Mouse (Mus musculus) regulatory T cell (primary cell): ENCODE results near the gene Olfr128.
"Not testable (repeated sequence)": the region's sequence is repeated elsewhere in the genome, so short reads cannot be mapped to it uniquely, and the experiment has no call there.

Source experiments
- in situ Hi-C: fragments of 300-600 bp; cut with MboI, MseI; formaldehyde crosslinking; loops from one replicate; pipeline ENCODE4 v1.15.1; 2025; ENCODE audit warnings: high pct_unique_total_duplicates

The Olfr128 gene

DNA sequence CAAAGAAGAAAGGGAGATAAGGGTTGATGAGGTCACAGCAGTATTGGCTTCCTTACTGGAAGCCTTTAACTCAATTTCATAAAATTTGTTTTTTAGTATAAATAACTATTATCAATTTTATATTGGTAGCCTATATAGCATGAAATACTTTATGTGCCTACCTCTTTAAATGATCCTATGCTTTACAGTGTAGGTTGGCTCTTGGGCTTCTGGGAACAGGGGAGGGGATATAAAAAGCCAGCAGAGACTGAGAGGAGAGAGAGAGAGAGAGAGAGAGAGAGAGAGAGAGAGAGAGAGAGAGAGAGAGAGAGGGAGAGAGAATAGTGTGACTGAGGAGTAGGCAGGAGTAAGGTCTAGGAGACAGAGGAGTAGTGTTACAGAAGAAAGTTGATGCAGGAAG lies at the start of gene Olfr128:
Olfr128 (plus strand) TSS at position 301 of the 400 bp plus-strand sequence.
- in situ Hi-C loops: no loop called here

DNA sequence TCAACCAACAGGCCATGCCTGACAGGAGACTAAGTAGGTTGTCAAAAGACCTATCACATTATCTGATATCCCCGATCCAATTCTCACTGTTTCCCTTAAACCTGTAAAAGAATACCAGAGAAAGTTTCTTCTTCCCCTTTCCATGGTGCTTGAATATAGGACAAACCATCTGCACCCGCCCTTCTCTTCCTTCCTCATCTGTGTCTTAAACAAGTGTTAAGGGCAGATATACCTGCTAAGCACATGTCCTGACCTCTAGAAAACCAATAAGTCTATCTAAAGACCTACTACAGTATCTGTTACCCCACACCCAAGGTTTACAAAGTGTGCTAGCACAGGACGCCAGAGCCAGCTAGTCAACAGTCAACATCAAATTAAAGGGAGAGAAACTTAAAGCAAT lies 46.5 kb upstream of the Olfr128 start:
- in situ Hi-C loops: no loop called here

DNA sequence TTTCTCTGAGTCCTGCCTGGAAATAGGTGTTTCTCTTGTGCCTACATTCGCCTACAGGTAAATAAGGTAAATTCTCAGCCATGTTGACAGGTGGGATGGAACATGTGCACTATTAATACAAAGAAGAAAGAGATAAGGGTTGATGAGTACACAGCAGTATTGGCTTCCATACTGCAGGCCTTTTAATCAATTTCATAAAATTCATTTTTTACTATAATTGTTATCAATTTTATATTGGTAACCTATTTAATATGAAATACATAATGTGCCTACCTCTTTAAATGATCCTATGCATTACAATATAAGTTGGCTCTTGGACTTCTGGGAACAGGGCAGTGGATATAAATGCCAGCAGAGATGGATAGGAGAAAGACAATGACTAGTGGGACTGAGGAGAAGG lies 20.2 kb upstream of the Olfr128 start, which contains the start of gene Olfr127:
Olfr127 (plus strand) TSS at position 301 of the 400 bp plus-strand sequence.
- in situ Hi-C loops: no loop called here

DNA sequence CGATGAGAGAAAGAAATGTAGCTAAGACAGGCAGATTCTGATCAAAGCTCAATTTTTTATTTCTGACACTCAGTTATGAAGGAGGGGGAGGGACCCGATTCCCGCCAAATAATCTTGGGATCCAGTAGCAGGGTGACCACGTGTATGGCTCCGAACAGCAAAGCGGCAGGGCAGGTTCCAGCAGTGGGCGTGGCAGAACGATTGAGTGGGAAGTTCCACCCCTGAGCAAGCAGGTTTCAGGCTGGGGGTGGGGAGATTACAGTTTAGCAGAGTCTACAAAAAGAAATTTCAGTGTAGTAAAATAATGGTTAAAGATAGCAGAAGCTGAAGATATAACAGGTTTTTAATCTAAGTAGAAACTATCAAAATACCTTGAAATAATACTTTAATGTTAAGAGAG lies 13.5 kb upstream of the Olfr128 start:
- in situ Hi-C loops: not testable (repeated sequence)

DNA sequence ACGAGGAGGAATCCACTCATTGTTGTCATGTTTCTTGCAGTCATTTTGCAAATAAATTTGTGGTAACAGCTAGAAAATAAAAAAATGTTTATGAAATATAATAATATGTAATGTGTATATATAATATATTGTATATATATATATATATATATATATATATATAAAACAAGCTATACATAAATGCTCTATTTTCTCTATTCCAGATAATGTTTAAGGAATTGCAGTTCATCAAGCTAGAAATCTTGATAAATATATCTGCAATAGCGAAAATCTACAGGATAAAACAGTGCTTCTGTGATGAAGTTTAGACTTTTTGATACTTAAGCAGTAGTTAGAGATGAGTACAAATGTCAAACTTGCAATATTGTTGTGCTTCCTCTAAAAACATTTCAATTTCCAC lies 32.6 kb downstream of the Olfr128 start, which contains the start of gene Olfr761:
Olfr761 (minus strand) TSS at position 101 of the 400 bp plus-strand sequence.
- in situ Hi-C loops: no loop called here

DNA sequence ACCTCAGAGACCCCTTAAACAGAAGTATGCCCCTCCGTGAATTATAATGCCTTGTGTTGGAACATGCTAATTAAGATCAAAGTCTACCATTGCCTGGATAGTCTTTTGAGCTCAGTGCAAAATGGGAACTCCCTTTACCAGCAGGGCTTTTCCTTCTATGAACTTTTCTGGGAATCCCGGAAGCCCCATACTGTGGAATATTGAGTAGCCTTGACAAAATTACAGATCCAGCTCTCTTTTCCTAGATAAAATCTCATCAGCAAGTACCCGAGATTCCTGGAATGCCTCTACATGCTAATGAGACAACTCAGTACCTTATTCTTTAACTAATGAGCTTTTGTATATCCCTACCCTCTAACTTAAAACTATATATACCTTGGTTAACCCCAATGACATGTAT lies 53.2 kb downstream of the Olfr128 start:
- in situ Hi-C loops: no loop called here
